Mouse (Mus musculus) gastrocnemius, postnatal 4 days (tissue): ENCODE measurements around the gene Rpl10-ps3. TPM values are rescaled to one million over a fixed set of nuclear protein-coding genes. Genes with fewer than 3 reads are reported as not detected.

Experiments used
- DNase-seq, 2 experiments: peaks; one replicate each; pipeline ENCODE4 v3.0.0; 2021 to 2022; ENCODE audit warnings: low spot score in 2 of 2, mixed read lengths in 2 of 2
- long read RNA-seq, 2 experiments: library from polyadenylated mRNA; stranded (forward); transcript quantifications; one replicate each; pipeline ENCODE4 v2.0.0; 2021
- total RNA-seq, 2 experiments: library from RNA; stranded (reverse); gene quantifications; 2 replicates each; pipeline ENCODE4 v1.2.3; 2021

Gene Rpl10-ps3
- total RNA-seq = 100 to 1,000 TPM; 882 to 967 TPM
- long read RNA-seq, experiment 1, transcript Rpl10-ps3-201 (1 exons, 768 nt) = major isoform, 179 of 179 reads
- long read RNA-seq, experiment 1, partial matches to known transcripts = 0 of 179 reads
- long read RNA-seq, experiment 1, other reads (novel, unspliced or antisense) = 0 of 179 reads
- long read RNA-seq, experiment 2, transcript Rpl10-ps3-201 (1 exons, 768 nt) = major isoform, 190 of 191 reads
- long read RNA-seq, experiment 2, partial matches to known transcripts = 0 of 191 reads
- long read RNA-seq, experiment 2, other reads (novel, unspliced or antisense) = 1 of 191 reads

- DNase-seq = no peak
Observed at GRCm38 (mm10) chr9:50344868-50345267, at the start of gene Rpl10-ps3. TSS of gene Rpl10-ps3 (minus strand) at chr9:50344968.

- no peak for DNase-seq
Observed at GRCm38 (mm10) chr9:50375598-50375997, 30.8 kb upstream of the Rpl10-ps3 start.

DNA sequence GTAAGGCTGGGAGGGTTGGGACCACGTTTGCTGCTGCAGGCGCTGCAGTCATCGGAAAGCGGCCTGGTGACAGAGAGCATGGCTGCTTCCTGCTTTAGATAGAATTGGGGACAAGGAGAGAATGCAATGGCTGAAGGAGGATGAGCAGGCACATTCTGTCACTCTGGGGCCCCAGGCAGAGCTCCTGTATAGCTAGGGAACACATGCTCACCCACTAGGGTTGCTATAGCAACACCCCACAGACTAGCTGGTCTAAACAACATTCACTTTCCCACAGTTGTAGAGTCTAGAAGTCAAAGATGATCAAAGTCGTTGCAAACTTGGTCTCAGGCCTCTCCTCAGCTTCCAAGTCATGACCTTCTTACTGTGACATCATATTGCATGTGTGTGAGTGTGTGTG, 29.9 kb upstream of the Rpl10-ps3 start:
- no peak for DNase-seq

DNA sequence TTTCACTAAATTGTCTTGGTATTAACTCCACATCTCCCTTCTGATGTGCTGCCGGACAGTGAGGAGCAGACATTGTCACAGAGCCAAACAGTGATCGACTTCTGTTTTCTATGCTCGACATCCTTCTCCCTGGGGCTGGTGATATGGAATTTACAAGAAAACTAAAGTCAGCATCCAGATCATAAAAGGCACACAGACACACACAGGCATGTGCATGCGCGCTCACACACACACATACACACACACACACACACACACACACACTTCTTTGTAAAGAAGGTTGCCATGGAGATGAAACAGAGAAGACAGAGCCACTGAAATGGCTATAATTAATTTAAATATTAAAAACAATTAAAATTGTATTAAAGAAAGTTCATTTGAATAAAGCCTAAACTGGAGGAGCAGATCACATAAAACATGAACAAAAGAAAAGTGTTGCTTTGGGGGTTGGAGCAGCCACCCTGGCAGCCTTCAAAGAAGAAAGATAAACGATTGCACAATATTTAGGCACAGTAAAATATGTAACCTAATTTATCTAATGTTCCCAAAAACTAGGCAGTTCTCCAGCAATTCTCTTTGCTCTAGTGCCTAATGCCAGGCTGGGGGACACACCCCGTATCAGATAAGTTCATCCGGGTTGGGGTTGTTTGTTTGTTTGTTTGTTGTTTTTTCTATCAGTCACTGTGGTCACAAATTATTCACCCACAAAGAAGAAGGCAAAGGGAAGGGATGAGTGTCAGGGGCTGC, 24.0 kb upstream of the Rpl10-ps3 start:
- DNase-seq = no peak

DNA sequence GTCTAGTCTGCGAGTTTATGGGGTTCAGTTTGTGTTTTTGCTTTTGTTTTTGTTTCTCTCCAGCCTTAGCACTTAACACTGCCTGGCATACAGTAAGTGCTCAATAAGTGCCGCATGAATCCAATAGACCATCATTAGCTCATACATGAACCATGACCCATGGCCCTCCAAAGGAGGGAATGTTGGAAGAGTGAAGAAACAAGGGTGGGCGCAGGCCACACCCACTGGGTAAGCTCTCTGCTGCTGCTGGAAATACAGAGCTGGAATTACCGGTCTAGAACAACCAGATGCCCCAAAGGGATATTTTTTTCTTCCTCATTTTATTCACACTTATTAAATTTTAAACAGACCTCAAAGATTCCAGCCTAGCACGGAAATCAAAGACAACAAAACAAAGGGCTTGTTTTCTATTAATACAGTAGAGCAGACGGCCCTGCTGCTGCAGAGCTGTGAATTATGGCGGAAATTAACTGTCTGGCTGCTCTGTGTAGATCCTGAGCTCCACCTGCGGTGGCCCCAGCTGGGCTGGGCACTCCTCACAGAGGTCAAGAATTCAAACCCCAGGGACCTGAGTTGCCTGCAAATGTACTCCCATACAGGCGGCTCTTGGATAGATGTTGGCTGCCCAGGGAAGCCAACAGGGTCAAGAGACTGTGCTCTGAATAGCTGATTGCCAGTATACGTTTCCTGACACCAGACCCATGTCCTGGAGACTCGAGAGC, 20.5 kb upstream of the Rpl10-ps3 start:
- no peak for DNase-seq

GRCm38 (mm10) chr9:50363962-50364361, 19.2 kb upstream of the Rpl10-ps3 start:
- no peak for DNase-seq

- no peak for DNase-seq
Observed at GRCm38 (mm10) chr9:50363259-50363658, 18.5 kb upstream of the Rpl10-ps3 start.

- no peak for DNase-seq
Observed at GRCm38 (mm10) chr9:50362556-50362955, 17.8 kb upstream of the Rpl10-ps3 start.

- no peak for DNase-seq
Observed at GRCm38 (mm10) chr9:50360370-50360769, 15.6 kb upstream of the Rpl10-ps3 start.

DNA sequence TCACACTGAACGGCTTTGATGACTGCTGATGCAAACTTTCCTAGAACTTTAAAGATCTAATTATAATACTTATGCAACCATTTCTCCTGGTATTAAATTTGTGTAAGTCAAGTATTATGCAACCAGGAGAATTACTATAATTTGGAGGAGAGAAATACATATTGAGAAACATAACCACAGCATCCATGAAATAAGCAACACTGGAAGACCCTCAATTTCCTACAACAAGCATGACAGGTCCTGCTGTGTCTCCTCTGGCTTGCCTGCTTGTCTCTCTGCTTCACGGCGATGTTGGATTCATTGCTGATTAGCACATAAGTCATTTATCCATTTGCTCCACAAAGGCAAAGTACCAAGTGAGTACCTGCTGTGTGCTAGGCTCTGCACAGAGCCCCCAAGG, 12.6 kb upstream of the Rpl10-ps3 start:
- DNase-seq = no peak

- DNase-seq = no peak
Observed at GRCm38 (mm10) chr9:50351746-50352145, 7.0 kb upstream of the Rpl10-ps3 start.

- no peak for DNase-seq
Observed at GRCm38 (mm10) chr9:50350571-50350970, 5.8 kb upstream of the Rpl10-ps3 start.

DNA sequence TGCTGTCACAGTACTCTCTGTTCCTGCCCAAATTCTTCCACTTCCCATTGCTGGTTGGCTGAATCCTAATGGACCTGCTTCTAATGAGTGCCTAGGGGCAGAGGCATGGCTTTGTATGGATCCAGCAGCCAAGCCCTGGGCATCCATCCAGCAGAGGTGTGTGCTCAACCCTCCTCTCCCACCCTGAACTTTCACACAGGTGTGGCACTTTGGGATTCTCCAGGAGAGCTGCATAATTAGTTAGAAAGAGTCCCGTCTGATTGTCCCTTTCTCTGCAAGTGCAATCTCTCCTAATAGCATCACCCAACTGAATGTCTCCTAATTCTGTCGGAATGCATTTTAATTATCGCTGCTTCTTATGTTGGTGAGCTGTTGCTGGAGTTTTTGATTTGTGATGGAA, 4.4 kb upstream of the Rpl10-ps3 start:
- no peak for DNase-seq

DNA sequence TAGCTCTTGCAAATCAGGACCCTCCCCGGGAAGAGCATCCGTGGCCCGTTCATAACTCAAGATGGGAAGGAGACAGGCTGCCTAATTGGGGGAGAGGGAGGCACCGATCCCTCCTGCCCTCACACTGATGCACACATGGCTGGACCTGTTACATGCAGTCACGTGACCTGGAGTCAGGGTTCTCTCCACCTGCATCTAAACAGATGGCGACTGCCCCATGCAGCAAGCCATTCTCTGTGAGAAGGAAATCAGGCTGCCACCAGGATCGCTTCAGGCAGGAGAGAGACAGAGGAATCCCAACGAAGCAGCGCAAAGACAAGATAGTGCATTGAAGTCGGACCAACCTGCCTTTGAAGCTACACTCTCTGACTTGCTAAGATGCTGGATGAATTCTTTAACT, 3.5 kb upstream of the Rpl10-ps3 start:
- DNase-seq = no peak

GRCm38 (mm10) chr9:50335539-50336325, 9.0 kb downstream of the Rpl10-ps3 start:
- DNase-seq = no peak

- peak in 1 of 2 experiments; percentile 19 for DNase-seq
Observed at GRCm38 (mm10) chr9:50333413-50333812, 11.4 kb downstream of the Rpl10-ps3 start.

- no peak for DNase-seq
Observed at GRCm38 (mm10) chr9:50324355-50325225, 20.2 kb downstream of the Rpl10-ps3 start.

GRCm38 (mm10) chr9:50320729-50321128, 24.0 kb downstream of the Rpl10-ps3 start:
- no peak for DNase-seq

- DNase-seq = no peak
Observed at GRCm38 (mm10) chr9:50319506-50319905, 25.3 kb downstream of the Rpl10-ps3 start.

DNA sequence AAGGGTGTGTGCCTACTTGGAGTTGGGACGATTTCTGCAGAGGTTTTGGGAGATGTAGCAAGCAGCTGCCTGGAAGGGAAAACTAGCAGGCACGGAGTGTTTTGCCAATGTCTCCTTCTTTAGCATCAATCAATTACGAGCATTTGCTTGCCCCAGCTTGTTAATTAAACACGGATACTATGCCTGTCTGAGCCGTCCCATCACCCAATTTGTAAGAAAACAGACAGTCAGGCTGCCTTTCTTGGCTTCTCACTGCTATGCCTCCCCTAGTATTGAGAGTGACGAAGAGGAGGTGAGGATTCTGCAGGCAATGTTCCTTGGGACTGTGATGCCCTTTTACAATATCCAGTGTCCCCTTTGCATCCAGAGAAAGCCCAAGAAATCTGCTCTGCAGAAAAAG, 27.5 kb downstream of the Rpl10-ps3 start:
- no peak for DNase-seq
